Mouse (Mus musculus) erythroblast, adult 5-6 weeks (primary cell): ENCODE measurements around the gene Lrp5. TPM values are rescaled to one million over a fixed set of nuclear protein-coding genes. Genes with fewer than 3 reads are reported as not detected.

Experiments used
- total RNA-seq, 2 experiments: library from RNA; stranded (forward) in 1 of 2; stranded (reverse) in 1 of 2; fragments of 150-400 nt in 1 of 2; fragments of 200-764, 138-1000 nt in 1 of 2; gene quantifications; 2 replicates each; pipeline versions ENCODE4 v1.2.3 to v1.2.4; 2015 to 2017; ENCODE audit warnings: low replicate concordance in 2 of 2

Lrp5 gene
- total RNA-seq, 2 experiments from 2014 or later, result 2.7 to 3.8 TPM

Other genes with a start within 250 kb of the Lrp5 start
- 44.9 and 51.7 TPM in 2 replicates for gene Ppp6r3, start 110.8 kb downstream of the Lrp5 start, total RNA-seq (2015; ENCODE audit: low replicate concordance)
- gene Ppp6r3, start 110.8 kb downstream of the Lrp5 start, total RNA-seq (2017; ENCODE audit: low replicate concordance), result 65.2 and 83.5 TPM in 2 replicates
- 8.3 and 8.6 TPM in 2 replicates for gene 1810055G02Rik, start 21.7 kb upstream of the Lrp5 start, total RNA-seq (2015; ENCODE audit: low replicate concordance)
- 2.5 and 4.0 TPM in 2 replicates for gene 1810055G02Rik, start 21.7 kb upstream of the Lrp5 start, total RNA-seq (2017; ENCODE audit: low replicate concordance)
- gene Kmt5b, start 80.9 kb upstream of the Lrp5 start, total RNA-seq (2015; ENCODE audit: low replicate concordance), result 21.3 and 35.0 TPM in 2 replicates
- 40.5 and 58.8 TPM in 2 replicates for gene Kmt5b, start 80.9 kb upstream of the Lrp5 start, total RNA-seq (2017; ENCODE audit: low replicate concordance)
- 6.1 and 9.4 TPM in 2 replicates for gene Chka, start 165.2 kb upstream of the Lrp5 start, total RNA-seq (2015; ENCODE audit: low replicate concordance)
- 6.2 and 7.4 TPM in 2 replicates for gene Chka, start 165.2 kb upstream of the Lrp5 start, total RNA-seq (2017; ENCODE audit: low replicate concordance)
- 41.2 and 46.3 TPM in 2 replicates for gene Tcirg1, start 220.6 kb upstream of the Lrp5 start, total RNA-seq (2015; ENCODE audit: low replicate concordance)
- gene Tcirg1, start 220.6 kb upstream of the Lrp5 start, total RNA-seq (2017; ENCODE audit: low replicate concordance), result 22.2 and 37.2 TPM in 2 replicates
- 55.8 and 64.4 TPM in 2 replicates for gene Ndufs8, start 226.2 kb upstream of the Lrp5 start, total RNA-seq (2015; ENCODE audit: low replicate concordance)
- gene Ndufs8, start 226.2 kb upstream of the Lrp5 start, total RNA-seq (2017; ENCODE audit: low replicate concordance), result 11.0 and 14.0 TPM in 2 replicates
- 4.4 and 10.6 TPM in 2 replicates for gene Aldh3b1, start 243.2 kb upstream of the Lrp5 start, total RNA-seq (2015; ENCODE audit: low replicate concordance)
- gene Aldh3b1, start 243.2 kb upstream of the Lrp5 start, total RNA-seq (2017; ENCODE audit: low replicate concordance), result 10.9 and 18.4 TPM in 2 replicates
- gene Unc93b1, start 248.6 kb upstream of the Lrp5 start, total RNA-seq (2015; ENCODE audit: low replicate concordance), result 25.1 and 47.1 TPM in 2 replicates
- gene Unc93b1, start 248.6 kb upstream of the Lrp5 start, total RNA-seq (2017; ENCODE audit: low replicate concordance), result 34.2 and 50.3 TPM in 2 replicates